25 mouse cellular contexts compared by ENCODE assay signal in the genomic region with DNA sequence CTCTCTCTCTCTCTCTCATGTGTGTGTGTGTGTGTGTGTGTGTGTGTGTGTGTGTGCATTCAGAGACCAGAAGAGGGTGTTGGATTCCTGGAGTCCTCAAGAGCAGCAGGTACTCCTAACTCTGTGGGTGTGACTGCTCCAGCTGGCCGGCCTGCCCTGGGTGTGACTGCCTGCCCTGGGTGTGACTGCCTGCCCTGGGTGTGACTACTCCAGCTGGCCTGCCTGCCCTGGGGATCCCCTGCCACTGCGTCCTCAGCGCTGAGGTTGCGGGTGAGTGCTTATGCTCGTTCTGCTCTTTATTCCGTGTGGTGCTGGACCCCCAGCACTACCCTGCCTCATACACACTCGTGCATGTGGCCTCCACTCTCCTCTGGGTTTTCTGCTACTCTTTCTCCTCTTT.
DNase-seq lines count a peak whose midpoint lies in the region; ATAC-seq and TF ChIP-seq lines count a peak whose summit lies in the region.
"Had no signal": no experiment of that assay in that cellular context is flagged by ENCODE, and none has a peak within 500 bp of the region (broad histone marks: within the 10 kb centered on the region; RNA-seq: fewer than 3 reads in every experiment).

No protein-coding gene starts in this region.

- H3K36me3 ChIP-seq in intestine, embryonic 15.5 days = no peaks in the 10 kb centered on the region
- no peaks in the 10 kb centered on the region for H3K36me3 ChIP-seq in intestine, postnatal 0 days (ENCODE audit: control insufficient read depth, insufficient read depth)
- H3K36me3 ChIP-seq in G1E (replicated peaks) = no peaks in the 10 kb centered on the region
- no peaks in the 10 kb centered on the region for H3K36me3 ChIP-seq in stomach, embryonic 14.5 days (ENCODE audit: control insufficient read depth, insufficient read depth, low read length)
- no peaks in the 10 kb centered on the region for H3K36me3 ChIP-seq in stomach, postnatal 0 days (ENCODE audit: control insufficient read depth, insufficient read depth, low read length)
- H3K36me3 ChIP-seq: embryonic facial prominence, embryonic 10.5 days; embryonic facial prominence, embryonic 12.5 days; forebrain, embryonic 15.5 days had no signal

- no peak overlapping the region for H3K4me3 ChIP-seq in intestine, embryonic 15.5 days (replicated peaks)
- H3K4me3 ChIP-seq in intestine, postnatal 0 days (ENCODE audit: low read depth, low read length) = no peak overlapping the region
- H3K4me3 ChIP-seq in G1E (ENCODE audit: low read depth, low read length) = 0 out of 2 replicates have a peak overlapping the region, but pooled peaks have one; percentile 4
- H3K4me3 ChIP-seq in stomach, embryonic 14.5 days (ENCODE audit: low read depth, low read length) = no peak overlapping the region
- H3K4me3 ChIP-seq in stomach, postnatal 0 days (ENCODE audit: low read depth, low read length) = no peak overlapping the region
- H3K4me3 ChIP-seq: embryonic facial prominence, embryonic 10.5 days; embryonic facial prominence, embryonic 12.5 days; forebrain, embryonic 13.5 days; forebrain, embryonic 15.5 days had no signal

- no peaks in the 10 kb centered on the region for H3K27me3 ChIP-seq in intestine, embryonic 15.5 days (replicated peaks)
- no peaks in the 10 kb centered on the region for H3K27me3 ChIP-seq in intestine, postnatal 0 days (replicated peaks; ENCODE audit: control insufficient read depth, insufficient read depth, low read length)
- H3K27me3 ChIP-seq in G1E (ENCODE audit: insufficient read depth, low read length) = no peaks in the 10 kb centered on the region; the same call in 1 of the 2 replicates
- H3K27me3 ChIP-seq in stomach, embryonic 14.5 days (ENCODE audit: control insufficient read depth, insufficient read depth, low read length) = no peaks in the 10 kb centered on the region
- H3K27me3 ChIP-seq in stomach, postnatal 0 days (ENCODE audit: control insufficient read depth, insufficient read depth, low read length) = no peaks in the 10 kb centered on the region
- H3K27me3 ChIP-seq: CH12.LX; embryonic facial prominence, embryonic 12.5 days; forebrain, embryonic 13.5 days; forebrain, embryonic 15.5 days had no signal

- H3K4me2 ChIP-seq in intestine, embryonic 15.5 days (replicated peaks) = no peak overlapping the region
- no peak overlapping the region for H3K4me2 ChIP-seq in intestine, postnatal 0 days (replicated peaks; ENCODE audit: low read depth)
- no peak overlapping the region for H3K4me2 ChIP-seq in stomach, embryonic 14.5 days (replicated peaks; ENCODE audit: low read depth, low read length)
- H3K4me2 ChIP-seq in stomach, postnatal 0 days (replicated peaks; ENCODE audit: low read depth) = no peak overlapping the region
- H3K4me2 ChIP-seq: embryonic facial prominence, embryonic 12.5 days; forebrain, embryonic 13.5 days; forebrain, embryonic 15.5 days had no signal

- TF ChIP-seq EP300 in stomach, postnatal 0 days (optimal IDR thresholded peaks at IDR 0.05) = no peak

- H3K4me1 ChIP-seq in intestine, embryonic 15.5 days (replicated peaks) = no peaks in the 10 kb centered on the region
- no peaks in the 10 kb centered on the region for H3K4me1 ChIP-seq in intestine, postnatal 0 days (replicated peaks; ENCODE audit: control insufficient read depth, insufficient read depth, low read length)
- H3K4me1 ChIP-seq in G1E (ENCODE audit: insufficient read depth, low read depth, low read length) = no peaks in the 10 kb centered on the region
- no peaks in the 10 kb centered on the region for H3K4me1 ChIP-seq in stomach, embryonic 14.5 days (ENCODE audit: control insufficient read depth, insufficient read depth, low read length)
- no peaks in the 10 kb centered on the region for H3K4me1 ChIP-seq in stomach, postnatal 0 days (replicated peaks; ENCODE audit: control insufficient read depth, insufficient read depth)
- H3K4me1 ChIP-seq: embryonic facial prominence, embryonic 12.5 days had no signal

- H3K9ac ChIP-seq in intestine, embryonic 15.5 days = no peak overlapping the region
- H3K9ac ChIP-seq in intestine, postnatal 0 days (ENCODE audit: low read depth, low read length) = no peak overlapping the region
- H3K9ac ChIP-seq in stomach, embryonic 14.5 days (replicated peaks; ENCODE audit: low read depth, low read length) = no peak overlapping the region
- no peak overlapping the region for H3K9ac ChIP-seq in stomach, postnatal 0 days (ENCODE audit: low read length)
- H3K9ac ChIP-seq: embryonic facial prominence, embryonic 12.5 days; forebrain, embryonic 13.5 days; forebrain, embryonic 15.5 days; forebrain, postnatal 0 days had no signal

- no peak for TF ChIP-seq CTCF in intestine, postnatal 0 days (IDR thresholded peaks at IDR 0.05; ENCODE audit: low read depth)
- TF ChIP-seq CTCF in G1E (IDR thresholded peaks at IDR 0.05; ENCODE audit: low read depth, low read length) = no peak
- no peak for TF ChIP-seq CTCF in stomach, postnatal 0 days (IDR thresholded peaks at IDR 0.05; ENCODE audit: low read depth)

- WGBS in intestine, embryonic 15.5 days = 60% methylated on average over 7 of the region's 7 CpGs
- 51% methylated on average over 7 of the region's 7 CpGs for WGBS in intestine, postnatal 0 days
- WGBS in stomach, embryonic 14.5 days = 60% methylated on average over 7 of the region's 7 CpGs
- 55% methylated on average over 7 of the region's 7 CpGs for WGBS in stomach, postnatal 0 days

- H3K9me3 ChIP-seq in intestine, embryonic 15.5 days = no peaks in the 10 kb centered on the region
- no peaks in the 10 kb centered on the region for H3K9me3 ChIP-seq in intestine, postnatal 0 days (ENCODE audit: control insufficient read depth)
- H3K9me3 ChIP-seq in G1E (replicated peaks) = peaks cover 63% of the 10 kb centered on the region
- H3K9me3 ChIP-seq in stomach, embryonic 14.5 days (ENCODE audit: control insufficient read depth, low read depth, low read length) = no peaks in the 10 kb centered on the region
- no peaks in the 10 kb centered on the region for H3K9me3 ChIP-seq in stomach, postnatal 0 days (ENCODE audit: control insufficient read depth, low read length)
- H3K9me3 ChIP-seq: embryonic facial prominence, embryonic 10.5 days; embryonic facial prominence, embryonic 12.5 days; forebrain, embryonic 13.5 days; forebrain, embryonic 15.5 days had no signal

- DNase-seq in G1E (ENCODE audit: low spot score) = no peak
- DNase-seq in stomach, postnatal 0 days (ENCODE audit: low spot score) = peak; percentile 53
- DNase-seq in left cerebral cortex, adult 9 months (ENCODE audit: low spot score in 2 of 2) = no peak
- DNase-seq in kidney, adult 9 months = no peak
- DNase-seq: adrenal gland, adult 2 months; adrenal gland, postnatal 10 days; adrenal gland, postnatal 25 days; B cell, adult 2 months; cerebellum, adult 11 months; cerebellum, adult 18-20 months; cerebellum, adult 8-10 months; cerebellum, adult 9-11 months; cerebellum, postnatal 14 days; cerebellum, postnatal 36 days; forebrain, postnatal 0 days had no signal

- H3K27ac ChIP-seq in intestine, embryonic 15.5 days = no peak overlapping the region
- no peak overlapping the region for H3K27ac ChIP-seq in intestine, postnatal 0 days (ENCODE audit: low read depth, low read length)
- no peak overlapping the region for H3K27ac ChIP-seq in stomach, embryonic 14.5 days (ENCODE audit: low read length)
- no peak overlapping the region for H3K27ac ChIP-seq in stomach, postnatal 0 days (replicated peaks)
- H3K27ac ChIP-seq: embryonic facial prominence, embryonic 10.5 days; embryonic facial prominence, embryonic 12.5 days; forebrain, embryonic 13.5 days; forebrain, embryonic 15.5 days had no signal

- peak; percentile 56; the same call in 1 of the 2 replicates for ATAC-seq in intestine, embryonic 15.5 days
- no peak for ATAC-seq in intestine, postnatal 0 days
- no peak for ATAC-seq in G1E (ENCODE audit: extremely low read depth, insufficient number of reproducible peaks, low FRiP score, poor library complexity, severe bottlenecking)
- ATAC-seq in stomach, embryonic 14.5 days (ENCODE audit: insufficient number of reproducible peaks, insufficient read depth, low FRiP score, low read depth) = 0 out of 2 replicates have a peak, but pooled peaks have one; percentile 37
- peak; percentile 63 for ATAC-seq in stomach, postnatal 0 days (ENCODE audit: low FRiP score, low TSS enrichment)
- ATAC-seq in megakaryocyte progenitor cell, adult 5-6 weeks (replicated peaks; ENCODE audit: poor library complexity) = no peak
- ATAC-seq: CD4-positive, CD25-positive, alpha-beta regulatory T cell, adult 4 months; forebrain, embryonic 13.5 days; forebrain, embryonic 15.5 days; forebrain, postnatal 0 days had no signal

Comparison
In these comparisons a context has a peak if more than half of its experiments do, and no peak if none do; other contexts are left out.
1. ATAC-seq: peak in intestine, embryonic 15.5 days (single experiment), stomach, embryonic 14.5 days (single experiment) and stomach, postnatal 0 days (single experiment); none in intestine, postnatal 0 days (single experiment), G1E (single experiment) and megakaryocyte progenitor cell, adult 5-6 weeks (single experiment).